Mouse (Mus musculus) brown adipose tissue, adult 24 weeks (tissue): ENCODE data around the gene Gas2l1. TPM values are rescaled to one million over a fixed set of nuclear protein-coding genes. Genes with fewer than 3 reads are reported as not detected.
"Not testable (repeated sequence)": the region's sequence is repeated elsewhere in the genome, so short reads cannot be mapped to it uniquely, and the experiment has no call there.

Experiments
- H3K27ac ChIP-seq: fragments of 200-500 bp; replicated peaks from 2 replicates; pipeline ENCODE4 v1.5.1; 2012; ENCODE audit warnings: low read depth, mild to moderate bottlenecking, low read length
- H3K4me1 ChIP-seq: fragments of 200-500 bp; 2 replicates; pipeline ENCODE4 v1.6.1; 2012; ENCODE audit warnings: low read length, mixed read lengths; ENCODE audit not compliant: control insufficient read depth, insufficient read depth, insufficient read length
- H3K4me3 ChIP-seq: fragments of 200-500 bp; 2 replicates; pipeline ENCODE4 v1.5.1; 2012; ENCODE audit warnings: low read depth, mild to moderate bottlenecking, low read length, moderate library complexity; ENCODE audit not compliant: insufficient read depth
- polyA plus RNA-seq: library from polyadenylated mRNA; stranded (reverse); fragments of >200 nt; gene quantifications from 2 replicates; pipeline ENCODE4 v1.2.4, GENCODE M21; 2012; ENCODE audit not compliant: missing spikeins, insufficient read depth, insufficient read length

The Gas2l1 gene
- polyA plus RNA-seq, 1 experiment, result 20.5 TPM

- Histone ChIP-seq H3K27ac (no peak overlapping the region), H3K4me3 (no peak overlapping the region), H3K4me1 (0 out of 2 replicates have a peak, but pooled peaks cover under 1% of the 10 kb centered on the region)
These were observed 24.0 kb upstream of the Gas2l1 start for GRCm38 (mm10) chr11:5089147-5089546.

- H3K4me3 ChIP-seq, H3K4me1 ChIP-seq, H3K27ac ChIP-seq: not testable (repeated sequence)
These were observed 11.7 kb upstream of the Gas2l1 start for GRCm38 (mm10) chr11:5076843-5077242.

GRCm38 (mm10) chr11:5075760-5076159 lies 10.6 kb upstream of the Gas2l1 start:
- Histone ChIP-seq H3K27ac (no peak overlapping the region), H3K4me3 (no peak overlapping the region), H3K4me1 (no peaks in the 10 kb centered on the region)

- Histone ChIP-seq H3K4me3 (no peak overlapping the region), H3K4me1 (no peaks in the 10 kb centered on the region), H3K27ac (no peak overlapping the region)
These were observed 9.8 kb upstream of the Gas2l1 start for GRCm38 (mm10) chr11:5074882-5075281.

GRCm38 (mm10) chr11:5068126-5068971 lies 3.2 kb upstream of the Gas2l1 start:
- H3K4me3 ChIP-seq, result no peak overlapping the region

GRCm38 (mm10) chr11:5067063-5067462 lies 1.9 kb upstream of the Gas2l1 start:
- Histone ChIP-seq H3K4me1 (peaks cover 22% of the 10 kb centered on the region), H3K27ac (no peak overlapping the region)

More at GRCm38 (mm10) chr11:5068126-5068971, 3.2 kb upstream of the Gas2l1 start:
- H3K27ac ChIP-seq, result 0 out of 2 replicates have a peak overlapping the region, but pooled peaks have one; percentile 5
- peaks cover 11% of the 10 kb centered on the region for H3K4me1 ChIP-seq

GRCm38 (mm10) chr11:5064282-5065055 lies 658 bp downstream of the Gas2l1 start:
- Histone ChIP-seq H3K4me1 (peaks cover 23% of the 10 kb centered on the region), H3K27ac (peak overlapping the region; percentile 26; the same call in 1 of the 2 replicates), H3K4me3 (peak overlapping the region; percentile 81)

More at GRCm38 (mm10) chr11:5067063-5067462, 1.9 kb upstream of the Gas2l1 start:
- no peak overlapping the region for H3K4me3 ChIP-seq

GRCm38 (mm10) chr11:5063561-5064281 lies 1.4 kb downstream of the Gas2l1 start:
- Histone ChIP-seq H3K4me1 (peaks cover 26% of the 10 kb centered on the region), H3K27ac (no peak overlapping the region), H3K4me3 (peak overlapping the region; percentile 81)

- H3K4me1 ChIP-seq, result peaks cover 28% of the 10 kb centered on the region
- H3K27ac ChIP-seq, result no peak overlapping the region
- peak overlapping the region; percentile 41 for H3K4me3 ChIP-seq
These were observed 2.1 kb downstream of the Gas2l1 start for GRCm38 (mm10) chr11:5062860-5063505.

GRCm38 (mm10) chr11:5062326-5062725 lies 2.8 kb downstream of the Gas2l1 start:
- Histone ChIP-seq H3K27ac (no peak overlapping the region), H3K4me1 (peaks cover 28% of the 10 kb centered on the region), H3K4me3 (peak overlapping the region; percentile 41)

GRCm38 (mm10) chr11:5061413-5062139 lies 3.6 kb downstream of the Gas2l1 start:
- Histone ChIP-seq H3K27ac (no peak overlapping the region), H3K4me3 (peak overlapping the region; percentile 41), H3K4me1 (peaks cover 28% of the 10 kb centered on the region)

- Histone ChIP-seq H3K4me1 (peaks cover 28% of the 10 kb centered on the region), H3K27ac (no peak overlapping the region), H3K4me3 (no peak overlapping the region)
These were observed 4.2 kb downstream of the Gas2l1 start for GRCm38 (mm10) chr11:5060756-5061412.

- Histone ChIP-seq H3K4me1 (peaks cover 28% of the 10 kb centered on the region), H3K4me3 (no peak overlapping the region), H3K27ac (no peak overlapping the region)
These were observed 5.4 kb downstream of the Gas2l1 start for GRCm38 (mm10) chr11:5059704-5060156.
